Mouse (Mus musculus): Measurements from ENCODE around the gene Gm9958.

GRCm38 (mm10) chr5:90331071-90331470 is 35.9 kb upstream of the Gm9958 start:
- TF ChIP-seq GATA1 (IDR thresholded peaks at IDR 0.05; ENCODE audit: borderline replicate concordance, low read length), result no peak
- TF ChIP-seq POLR2AphosphoS5 (IDR thresholded peaks at IDR 0.05; ENCODE audit: insufficient replicate concordance, low read depth, low read length), result no peak
- no peak for TF ChIP-seq CTCF (IDR thresholded peaks at IDR 0.05; ENCODE audit: low read depth, low read length)

All from G1E (cell line).